Mouse (Mus musculus) liver, embryonic 12.5 days (tissue): Measurements from ENCODE around the gene Mrps17. TPM values are rescaled to one million over a fixed set of nuclear protein-coding genes. Genes with fewer than 3 reads are reported as not detected.
"Not testable (repeated sequence)": the region's sequence is repeated elsewhere in the genome, so short reads cannot be mapped to it uniquely, and the experiment has no call there.

ENCODE experiments used
- ATAC-seq: fragments of 200-750 bp; cut with Nextera tagmentation; 2 replicates; pipeline ENCODE4 v1.8.0; 2017; ENCODE audit warnings: moderate number of reproducible peaks, mild to moderate bottlenecking, moderate library complexity
- H3K27ac ChIP-seq: fragments of 300-500 bp; sonication (generic); 2 replicates; pipeline ENCODE4 v1.5.1; 2016; ENCODE audit warnings: mild to moderate bottlenecking
- H3K27me3 ChIP-seq: fragments of 300-500 bp; sonication (generic); replicated peaks from 2 replicates; pipeline ENCODE4 v1.6.1; 2016; ENCODE audit warnings: mild to moderate bottlenecking, moderate library complexity
- H3K36me3 ChIP-seq: fragments of 300-500 bp; sonication (generic); 2 replicates; pipeline ENCODE4 v1.6.1; 2016; ENCODE audit warnings: mild to moderate bottlenecking, moderate library complexity
- H3K4me1 ChIP-seq: fragments of 300-500 bp; sonication (generic); 2 replicates; pipeline ENCODE4 v1.6.1; 2016
- H3K4me2 ChIP-seq: fragments of 300-500 bp; sonication (generic); 2 replicates; pipeline ENCODE4 v1.6.1; 2016; ENCODE audit warnings: mild to moderate bottlenecking, moderate library complexity
- H3K4me3 ChIP-seq: fragments of 300-500 bp; sonication (generic); 2 replicates; pipeline ENCODE4 v1.5.1; 2016; ENCODE audit warnings: mild to moderate bottlenecking, moderate library complexity
- H3K9ac ChIP-seq: fragments of 300-500 bp; sonication (generic); 2 replicates; pipeline ENCODE4 v1.6.1; 2016; ENCODE audit warnings: mild to moderate bottlenecking, moderate library complexity
- H3K9me3 ChIP-seq: fragments of 300-500 bp; sonication (generic); replicated peaks from 2 replicates; pipeline ENCODE4 v1.6.1; 2016; ENCODE audit warnings: mild to moderate bottlenecking, moderate library complexity
- WGBS: fragments of 180-500 bp; shearing (Covaris S2); methylation state at CpG from one replicate; pipeline ENCODE4 v1.1.7; 2016; ENCODE audit not compliant: insufficient replicate concordance; 5-methylcytosine and 5-hydroxymethylcytosine counted together
- polyA plus RNA-seq: library from polyadenylated mRNA; unstranded; fragments of >200 nt; fragmentation: Nextera tagmentation; extraction: Ambion mirVana; gene quantifications from 2 replicates; pipeline ENCODE4 v1.2.1, GENCODE M21; 2016

The Mrps17 gene
- polyA plus RNA-seq: 139 and 145 TPM in 2 replicates

DNA sequence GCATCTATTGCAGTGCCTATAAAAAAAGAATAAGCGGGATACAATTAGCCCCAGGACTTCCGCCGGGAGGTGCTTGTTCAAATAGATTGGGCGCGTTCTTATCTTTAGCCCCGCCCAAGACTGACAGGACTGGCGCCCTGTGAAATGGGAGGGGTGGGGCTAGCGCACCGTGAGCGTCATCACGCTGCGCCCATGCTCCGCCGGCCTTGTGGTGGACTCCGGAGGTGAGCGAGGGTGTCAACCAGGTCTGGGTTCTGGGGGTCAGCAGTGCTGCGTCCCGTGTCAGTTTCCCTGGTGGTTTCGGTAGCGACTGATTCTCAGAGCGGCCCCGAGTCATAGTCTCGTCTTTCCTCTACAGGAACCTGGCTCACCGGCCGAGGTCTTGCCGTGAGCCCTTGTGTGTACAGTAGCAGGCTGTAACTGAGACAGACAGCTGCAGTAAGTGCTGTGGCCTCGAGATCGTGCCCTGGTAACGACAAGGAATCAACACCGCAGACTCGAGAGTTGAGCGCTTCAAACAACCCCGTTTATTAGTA, at the start of gene Mrps17:
Gene Mrps17, plus strand, starts transcription at position 172 of the 536 bp plus-strand sequence.
- Histone ChIP-seq H3K4me3 (peak within 1 kb of the TSS; percentile 86), H3K27ac (peak within 1 kb of the TSS; percentile 75), H3K9ac (peak within 1 kb of the TSS; percentile 89), H3K9me3 (no peaks in the 10 kb centered on the region), H3K27me3 (peaks cover 18% of the 10 kb centered on the region), H3K36me3 (peaks cover 41% of the 10 kb centered on the region), H3K4me2 (peak within 1 kb of the TSS; percentile 88), H3K4me1 (peaks cover 22% of the 10 kb centered on the region)
- whole genome bisulfite sequencing: under 1% methylated on average over 33 of the region's 33 CpGs
- peak; percentile 97 for ATAC-seq

DNA sequence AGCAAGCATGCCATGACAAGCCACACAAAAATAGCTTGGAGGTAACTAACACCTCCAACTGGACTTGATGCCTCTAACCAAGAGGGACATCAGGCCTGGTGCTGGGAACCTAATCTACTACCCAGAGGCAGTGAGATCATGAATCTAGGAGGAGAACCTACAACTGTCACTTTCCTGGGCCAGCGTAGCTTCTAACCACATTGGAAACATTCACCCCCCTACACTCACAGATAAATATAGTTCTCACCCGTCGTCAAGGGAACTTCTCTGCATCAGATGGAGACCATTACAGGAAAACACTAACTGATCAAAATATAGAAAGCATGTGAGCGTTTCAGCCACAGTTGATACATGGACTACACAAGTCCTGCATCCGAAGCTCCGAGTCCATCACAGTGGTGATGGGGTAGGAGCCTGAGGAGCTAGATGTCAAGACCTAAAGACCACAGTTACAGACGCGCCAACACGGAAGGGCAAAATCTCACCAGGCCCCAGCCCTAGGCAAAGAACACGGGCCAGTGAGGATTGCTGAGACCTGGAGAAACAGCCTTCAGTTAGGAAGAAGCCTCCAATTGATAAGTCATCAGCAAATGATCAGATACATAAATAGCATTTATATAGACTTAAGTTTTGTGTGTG, 48.9 kb upstream of the Mrps17 start:
- Histone ChIP-seq H3K9me3 (no peaks in the 10 kb centered on the region), H3K4me2 (no peak overlapping the region), H3K27ac (no peak overlapping the region), H3K27me3 (no peaks in the 10 kb centered on the region), H3K9ac (no peak overlapping the region), H3K4me1 (peaks cover 13% of the 10 kb centered on the region), H3K36me3 (no peaks in the 10 kb centered on the region), H3K4me3 (no peak overlapping the region)
- no peak for ATAC-seq
- 76% methylated on average over 10 of the region's 10 CpGs for WGBS

DNA sequence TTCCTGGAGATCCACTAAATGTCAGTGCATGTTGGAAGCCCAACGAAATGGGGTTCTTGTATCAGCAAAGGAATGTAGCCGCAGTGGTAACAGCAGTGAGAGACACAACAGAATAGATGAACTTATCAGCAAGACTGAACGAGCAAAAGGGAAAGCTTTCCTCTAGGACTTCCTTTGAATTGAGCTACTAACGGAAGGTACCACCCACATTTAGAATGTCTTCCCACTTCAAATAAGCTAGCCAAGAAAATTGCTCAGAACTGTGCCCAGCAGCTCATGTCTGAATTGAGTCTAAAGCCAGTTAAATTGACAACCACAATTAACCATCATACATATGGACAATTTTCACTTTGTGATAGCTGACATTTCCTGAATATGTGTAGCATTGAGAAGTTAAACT, 47.4 kb upstream of the Mrps17 start:
- Histone ChIP-seq H3K4me2 (no peak overlapping the region), H3K36me3 (no peaks in the 10 kb centered on the region), H3K9me3 (no peaks in the 10 kb centered on the region), H3K27me3 (no peaks in the 10 kb centered on the region), H3K4me1 (peaks cover 13% of the 10 kb centered on the region), H3K27ac (no peak overlapping the region), H3K4me3 (no peak overlapping the region), H3K9ac (no peak overlapping the region)
- ATAC-seq: no peak
- WGBS: 63% methylated on average over 4 of the region's 4 CpGs

GRCm38 (mm10) chr5:129669453-129670035, 45.8 kb upstream of the Mrps17 start:
- Histone ChIP-seq H3K4me3 (peak overlapping the region; percentile 75), H3K36me3 (no peaks in the 10 kb centered on the region), H3K27ac (no peak overlapping the region), H3K27me3 (no peaks in the 10 kb centered on the region), H3K4me1 (peaks cover 13% of the 10 kb centered on the region), H3K4me2 (peak overlapping the region; percentile 74), H3K9ac (peak overlapping the region; percentile 75), H3K9me3 (no peaks in the 10 kb centered on the region)
- under 1% methylated on average over 31 of the region's 31 CpGs for WGBS
- ATAC-seq: peak; percentile 11; the same call in 1 of the 2 replicates

- peak within 1 kb of the TSS; percentile 74 for H3K4me2 ChIP-seq
- peak within 1 kb of the TSS; percentile 75 for H3K4me3 ChIP-seq
- H3K4me1 ChIP-seq: peaks cover 13% of the 10 kb centered on the region
- no peaks in the 10 kb centered on the region for H3K36me3 ChIP-seq
- H3K27me3 ChIP-seq: no peaks in the 10 kb centered on the region
- H3K27ac ChIP-seq: no peak within 1 kb of the TSS
- under 1% methylated on average over 23 of the region's 23 CpGs for WGBS
- H3K9me3 ChIP-seq: no peaks in the 10 kb centered on the region
- peak within 1 kb of the TSS; percentile 75 for H3K9ac ChIP-seq
- peak; percentile 82 for ATAC-seq
These were observed 45.2 kb upstream of the Mrps17 start, which contains the start of gene Zfp11 for GRCm38 (mm10) chr5:129670036-129670458. TSS of gene Zfp11 (minus strand) at chr5:129670099.

- H3K4me2 ChIP-seq, H3K27me3 ChIP-seq, H3K36me3 ChIP-seq, H3K27ac ChIP-seq, H3K4me3 ChIP-seq, H3K9ac ChIP-seq, ATAC-seq, H3K4me1 ChIP-seq, H3K9me3 ChIP-seq: not testable (repeated sequence)
- 77% methylated on average over 5 of the region's 5 CpGs for WGBS
These were observed 30.2 kb upstream of the Mrps17 start for GRCm38 (mm10) chr5:129685141-129685540.

- WGBS: 64% methylated on average over 7 of the region's 7 CpGs
- Histone ChIP-seq H3K27ac (no peak overlapping the region), H3K4me3 (no peak overlapping the region), H3K4me2 (no peak overlapping the region), H3K36me3 (no peaks in the 10 kb centered on the region), H3K4me1 (no peaks in the 10 kb centered on the region), H3K9ac (no peak overlapping the region), H3K9me3 (no peaks in the 10 kb centered on the region), H3K27me3 (no peaks in the 10 kb centered on the region; the same call in 1 of the 2 replicates)
- no peak for ATAC-seq
These were observed 27.7 kb upstream of the Mrps17 start for GRCm38 (mm10) chr5:129687621-129688020.

GRCm38 (mm10) chr5:129690528-129690927, 24.8 kb upstream of the Mrps17 start:
- H3K9me3 ChIP-seq: no peaks in the 10 kb centered on the region
- H3K27ac ChIP-seq: no peak overlapping the region
- no peak overlapping the region for H3K4me2 ChIP-seq
- ATAC-seq: no peak
- H3K27me3 ChIP-seq: no peaks in the 10 kb centered on the region
- no peak overlapping the region for H3K4me3 ChIP-seq
- no peaks in the 10 kb centered on the region for H3K36me3 ChIP-seq
- no peak overlapping the region for H3K9ac ChIP-seq
- H3K4me1 ChIP-seq: no peaks in the 10 kb centered on the region
- 58% methylated on average over 3 of the region's 3 CpGs for WGBS

DNA sequence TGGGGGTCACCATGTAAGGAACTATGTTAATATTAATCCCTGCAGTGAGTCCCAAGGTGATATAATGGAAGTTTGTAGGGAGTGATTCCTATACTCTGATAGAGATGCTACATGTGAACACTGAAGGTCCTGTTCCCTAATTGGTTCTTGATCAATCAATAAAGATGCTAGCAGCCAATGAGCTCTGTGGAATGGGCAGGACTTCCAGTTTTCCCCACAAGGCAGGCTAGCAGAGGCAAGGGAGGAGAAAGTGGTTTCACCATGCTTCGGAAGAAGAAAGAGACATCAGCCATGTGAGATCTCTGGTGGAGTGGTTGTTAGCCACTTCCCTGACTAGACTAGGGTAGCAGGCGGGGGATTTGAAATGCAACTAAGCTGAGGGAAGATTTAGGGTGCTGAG, 14.8 kb upstream of the Mrps17 start:
- Histone ChIP-seq H3K27ac (no peak overlapping the region), H3K4me3 (no peak overlapping the region), H3K36me3 (no peaks in the 10 kb centered on the region), H3K27me3 (peaks cover 18% of the 10 kb centered on the region), H3K9me3 (no peaks in the 10 kb centered on the region), H3K9ac (no peak overlapping the region), H3K4me2 (no peak overlapping the region), H3K4me1 (peaks cover 2% of the 10 kb centered on the region; the same call in 1 of the 2 replicates)
- ATAC-seq: no peak
- WGBS: 23% methylated on average over 2 of the region's 2 CpGs

DNA sequence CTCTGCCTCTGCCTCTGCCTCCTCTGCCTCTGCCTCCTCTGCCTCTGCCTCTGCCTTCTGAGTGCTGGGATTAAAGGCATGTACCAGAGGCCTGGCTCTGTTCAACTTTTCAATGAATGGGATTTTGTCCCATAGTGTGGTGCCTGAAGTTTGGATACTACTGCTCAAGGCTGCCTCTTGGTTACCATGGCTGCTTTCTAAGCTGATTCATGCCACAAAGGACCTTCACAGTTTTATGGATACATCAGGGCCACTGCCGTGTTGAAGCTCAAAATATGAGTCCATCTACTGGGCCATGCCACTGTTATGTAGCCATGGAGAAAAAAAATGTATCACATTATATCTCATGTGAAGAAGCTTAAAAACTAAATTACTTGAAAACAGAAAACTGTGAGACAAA, 13.6 kb upstream of the Mrps17 start:
- Histone ChIP-seq H3K9ac (no peak overlapping the region), H3K9me3 (no peaks in the 10 kb centered on the region), H3K4me2 (no peak overlapping the region), H3K27me3 (peaks cover 18% of the 10 kb centered on the region), H3K4me3 (no peak overlapping the region), H3K27ac (no peak overlapping the region), H3K36me3 (no peaks in the 10 kb centered on the region), H3K4me1 (peaks cover 2% of the 10 kb centered on the region; the same call in 1 of the 2 replicates)
- no peak for ATAC-seq
- 53% methylated on average over 1 of the region's 1 CpGs for WGBS

- Histone ChIP-seq H3K4me1 (peaks cover 2% of the 10 kb centered on the region; the same call in 1 of the 2 replicates), H3K9me3 (no peaks in the 10 kb centered on the region), H3K9ac (no peak overlapping the region), H3K4me2 (no peak overlapping the region), H3K36me3 (no peaks in the 10 kb centered on the region), H3K4me3 (no peak overlapping the region), H3K27me3 (peaks cover 19% of the 10 kb centered on the region), H3K27ac (no peak overlapping the region)
- no peak for ATAC-seq
These were observed 11.9 kb upstream of the Mrps17 start for GRCm38 (mm10) chr5:129703368-129703767.

DNA sequence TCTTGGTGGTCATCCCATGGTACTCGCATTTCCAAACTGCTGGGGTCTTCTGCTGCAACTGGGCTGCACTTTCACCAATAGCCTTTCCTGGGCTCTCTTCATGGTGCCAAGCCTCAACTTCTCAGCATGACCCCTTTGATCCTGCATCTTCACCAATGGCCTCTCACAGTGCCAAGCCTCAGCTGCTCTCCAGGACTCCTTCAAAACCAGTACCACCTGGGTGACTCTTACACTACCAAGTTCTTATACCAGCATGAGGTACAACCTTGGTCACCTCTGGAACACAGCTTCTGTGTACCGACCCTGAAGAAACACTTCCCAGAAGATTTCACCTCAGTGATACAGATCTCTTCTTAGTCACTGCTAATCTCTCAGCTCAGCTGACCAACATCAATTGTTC, 6.9 kb upstream of the Mrps17 start, which contains the start of gene Sept14:
Gene Sept14, minus strand, starts transcription at position 101 of the 400 bp plus-strand sequence.
- Histone ChIP-seq H3K9me3 (no peaks in the 10 kb centered on the region), H3K9ac (no peak within 1 kb of the TSS), H3K4me2 (no peak within 1 kb of the TSS), H3K36me3 (no peaks in the 10 kb centered on the region), H3K27me3 (peaks cover 29% of the 10 kb centered on the region), H3K4me1 (0 out of 2 replicates have a peak, but pooled peaks cover under 1% of the 10 kb centered on the region), H3K27ac (no peak within 1 kb of the TSS), H3K4me3 (no peak within 1 kb of the TSS)
- ATAC-seq: no peak
- 57% methylated on average over 2 of the region's 2 CpGs for WGBS
